Mouse (Mus musculus): ENCODE measurements around the gene Orai1.

Gene Orai1

GRCm38 (mm10) chr5:123029729-123030128 lies 14.9 kb downstream of the Orai1 start:
- CTCF ChIA-PET: no interaction called here

GRCm38 (mm10) chr5:123031312-123031711 lies 16.4 kb downstream of the Orai1 start:
- CTCF ChIA-PET: no interaction called here

GRCm38 (mm10) chr5:123033646-123034160 lies 18.8 kb downstream of the Orai1 start:
- CTCF ChIA-PET: no interaction called here

- CTCF ChIA-PET: no interaction called here
Observed at GRCm38 (mm10) chr5:123035089-123035488, 20.2 kb downstream of the Orai1 start.

GRCm38 (mm10) chr5:123035564-123035963 lies 20.7 kb downstream of the Orai1 start:
- CTCF ChIA-PET: no interaction called here

GRCm38 (mm10) chr5:123038115-123038514 lies 23.2 kb downstream of the Orai1 start:
- CTCF ChIA-PET: interaction anchor here (0.7 kb wide), 1 partner anchor 71 kb away, joined by 15 read pairs; no protein-coding TSS in a partner anchor

- CTCF ChIA-PET: interaction anchor here (0.5 to 1.1 kb wide), 3 partner anchors 13 to 191 kb away, joined by 3 to 13 read pairs (median 7); no protein-coding TSS in a partner anchor
Observed at GRCm38 (mm10) chr5:123039120-123039752, 24.4 kb downstream of the Orai1 start.

- CTCF ChIA-PET: interaction anchor here (0.6 to 1.0 kb wide), 2 partner anchors 21 to 101 kb away, joined by 3 read pairs; no protein-coding TSS in a partner anchor
Observed at GRCm38 (mm10) chr5:123040796-123041195, 25.9 kb downstream of the Orai1 start.

GRCm38 (mm10) chr5:123043856-123044255 lies 29.0 kb downstream of the Orai1 start:
- CTCF ChIA-PET: interaction anchor here (0.7 kb wide), 1 partner anchor 1700 kb away, joined by 4 read pairs; no protein-coding TSS in a partner anchor

- CTCF ChIA-PET: no interaction called here
Observed at GRCm38 (mm10) chr5:123045561-123046295, 30.9 kb downstream of the Orai1 start.

- CTCF ChIA-PET: interaction anchor here (0.6 kb wide), 1 partner anchor 10 kb away, joined by 5 read pairs; no protein-coding TSS in a partner anchor
Observed at GRCm38 (mm10) chr5:123046916-123047315, 32.0 kb downstream of the Orai1 start, which contains the start of gene Morn3. TSS of gene Morn3 (minus strand) at chr5:123047016.

- CTCF ChIA-PET: no interaction called here
Observed at GRCm38 (mm10) chr5:123049271-123049670, 34.4 kb downstream of the Orai1 start.

GRCm38 (mm10) chr5:123050918-123051317 lies 36.0 kb downstream of the Orai1 start:
- CTCF ChIA-PET: no interaction called here

GRCm38 (mm10) chr5:123051736-123052135 lies 36.9 kb downstream of the Orai1 start:
- CTCF ChIA-PET: no interaction called here

GRCm38 (mm10) chr5:123057366-123058250 lies 42.7 kb downstream of the Orai1 start:
- CTCF ChIA-PET: interaction anchor here (0.5 to 1.3 kb wide), 5 partner anchors 11 to 75 kb away, joined by 3 to 12 read pairs (median 4); partner anchors contain the start of genes Morn3 and Rhof

GRCm38 (mm10) chr5:123058251-123059102 lies 43.6 kb downstream of the Orai1 start:
- CTCF ChIA-PET: interaction anchor here (0.7 to 1.3 kb wide), 2 partner anchors 74 to 107 kb away, joined by 3 to 4 read pairs; partner anchors contain the start of gene Rhof

- CTCF ChIA-PET: interaction anchor here (0.5 to 1.5 kb wide), 8 partner anchors 20 to 666 kb away, joined by 3 to 6 read pairs (median 4); no protein-coding TSS in a partner anchor
Observed at GRCm38 (mm10) chr5:123059757-123060520, 45.1 kb downstream of the Orai1 start.

- CTCF ChIA-PET: interaction anchor here (0.5 to 1.5 kb wide), 6 partner anchors 72 to 666 kb away, joined by 3 to 6 read pairs (median 4); no protein-coding TSS in a partner anchor
Observed at GRCm38 (mm10) chr5:123060706-123061401, 46.0 kb downstream of the Orai1 start.

GRCm38 (mm10) chr5:123061402-123061749 lies 46.5 kb downstream of the Orai1 start:
- CTCF ChIA-PET: interaction anchor here (0.6 to 0.9 kb wide), 2 partner anchors 136 to 139 kb away, joined by 3 to 4 read pairs; no protein-coding TSS in a partner anchor
